Comparison of ENCODE assay signal across 12 mouse cellular contexts in the genomic region with DNA sequence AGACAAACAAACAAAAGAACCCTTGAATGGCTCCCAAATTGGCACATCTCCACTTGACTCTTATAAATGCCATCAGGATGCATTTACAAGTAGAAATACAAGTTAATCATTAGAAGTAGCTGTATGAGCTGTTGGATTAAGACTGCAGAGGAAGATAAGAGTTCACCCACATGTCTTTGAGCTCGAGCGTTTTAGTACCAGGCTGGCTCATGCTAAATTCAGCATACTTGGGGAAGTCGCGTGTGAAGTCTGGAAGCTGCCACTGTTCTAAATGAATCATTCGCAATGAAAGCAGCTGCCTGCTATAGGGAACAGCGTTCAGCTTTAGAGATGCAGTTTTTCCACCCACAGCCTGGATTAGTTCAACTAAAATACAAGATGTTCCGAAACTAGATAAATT. TPM values are rescaled to one million over a fixed set of nuclear protein-coding genes. Genes with fewer than 3 reads are reported as not detected.
A peak's percentile ranks its signal among the peaks of the same experiment; 100 is the strongest.
DNase-seq lines count a peak whose midpoint lies in the region; ATAC-seq and TF ChIP-seq lines count a peak whose summit lies in the region.
"Had no signal": no experiment of that assay in that cellular context is flagged by ENCODE, and none has a peak within 500 bp of the region (broad histone marks: within the 10 kb centered on the region; RNA-seq: fewer than 3 reads in every experiment).

No protein-coding gene starts in this region.

- H3K4me1 ChIP-seq in hindbrain, postnatal 0 days (ENCODE audit: insufficient read depth, low read length) = no peaks in the 10 kb centered on the region
- H3K4me1 ChIP-seq in hindbrain, embryonic 12.5 days = no peaks in the 10 kb centered on the region
- H3K4me1 ChIP-seq in kidney, embryonic 15.5 days = no peaks in the 10 kb centered on the region
- H3K4me1 ChIP-seq: embryonic facial prominence, embryonic 15.5 days; limb, embryonic 13.5 days; neural tube, embryonic 12.5 days had no signal

- H3K9me3 ChIP-seq in hindbrain, postnatal 0 days (ENCODE audit: low read length) = no peaks in the 10 kb centered on the region
- H3K9me3 ChIP-seq in hindbrain, embryonic 12.5 days (replicated peaks) = no peaks in the 10 kb centered on the region
- no peaks in the 10 kb centered on the region for H3K9me3 ChIP-seq in kidney, embryonic 15.5 days (replicated peaks)
- H3K9me3 ChIP-seq: embryonic facial prominence, embryonic 15.5 days; limb, embryonic 13.5 days; neural tube, embryonic 12.5 days had no signal

- TF ChIP-seq CTCF in hindbrain, postnatal 0 days (IDR thresholded peaks at IDR 0.05; ENCODE audit: low read depth) = no peak

- H3K36me3 ChIP-seq in hindbrain, postnatal 0 days (ENCODE audit: insufficient read depth, low read length) = no peaks in the 10 kb centered on the region
- no peaks in the 10 kb centered on the region for H3K36me3 ChIP-seq in hindbrain, embryonic 12.5 days
- no peaks in the 10 kb centered on the region for H3K36me3 ChIP-seq in kidney, embryonic 15.5 days
- H3K36me3 ChIP-seq: embryonic facial prominence, embryonic 15.5 days; limb, embryonic 13.5 days; neural tube, embryonic 12.5 days had no signal

- no peaks in the 10 kb centered on the region for H3K27me3 ChIP-seq in hindbrain, postnatal 0 days (ENCODE audit: insufficient read depth, low read length)
- no peaks in the 10 kb centered on the region for H3K27me3 ChIP-seq in hindbrain, embryonic 12.5 days
- no peaks in the 10 kb centered on the region for H3K27me3 ChIP-seq in kidney, embryonic 15.5 days
- H3K27me3 ChIP-seq: embryonic facial prominence, embryonic 15.5 days; limb, embryonic 13.5 days; neural tube, embryonic 12.5 days had no signal

- 47% methylated on average over 7 of the region's 7 CpGs for WGBS in hindbrain, postnatal 0 days
- 82% methylated on average over 7 of the region's 7 CpGs for WGBS in hindbrain, embryonic 12.5 days
- WGBS in kidney, embryonic 15.5 days = 70% methylated on average over 7 of the region's 7 CpGs

- H3K4me3 ChIP-seq in hindbrain, postnatal 0 days (ENCODE audit: low read length) = no peak overlapping the region
- no peak overlapping the region for H3K4me3 ChIP-seq in hindbrain, embryonic 12.5 days
- H3K4me3 ChIP-seq in kidney, embryonic 15.5 days (replicated peaks) = no peak overlapping the region
- H3K4me3 ChIP-seq: embryonic facial prominence, embryonic 15.5 days; limb, embryonic 13.5 days; neural tube, embryonic 12.5 days had no signal

- no peak overlapping the region for H3K9ac ChIP-seq in hindbrain, postnatal 0 days (replicated peaks; ENCODE audit: low read length)
- no peak overlapping the region for H3K9ac ChIP-seq in hindbrain, embryonic 12.5 days
- H3K9ac ChIP-seq in kidney, embryonic 15.5 days = no peak overlapping the region
- H3K9ac ChIP-seq: embryonic facial prominence, embryonic 15.5 days; limb, embryonic 13.5 days; neural tube, embryonic 12.5 days had no signal

- no peak for ATAC-seq in hindbrain, postnatal 0 days
- ATAC-seq in hindbrain, embryonic 12.5 days (ENCODE audit: low FRiP score) = no peak
- ATAC-seq in kidney, embryonic 15.5 days (replicated peaks; ENCODE audit: low FRiP score) = no peak
- no peak for ATAC-seq in CD4-positive, CD25-positive, alpha-beta regulatory T cell, adult 4 months

- peak overlapping the region; percentile 8; the same call in 1 of the 2 replicates for H3K4me2 ChIP-seq in hindbrain, postnatal 0 days (ENCODE audit: low read depth, low read length)
- H3K4me2 ChIP-seq in hindbrain, embryonic 12.5 days (replicated peaks) = no peak overlapping the region
- H3K4me2 ChIP-seq in kidney, embryonic 15.5 days = no peak overlapping the region
- H3K4me2 ChIP-seq: embryonic facial prominence, embryonic 15.5 days; limb, embryonic 13.5 days; neural tube, embryonic 12.5 days had no signal

- peak; percentile 29 for DNase-seq in hindbrain, postnatal 0 days (ENCODE audit: low spot score)
- DNase-seq in cerebellum, postnatal 14 days = peak; percentile 45 to 51
- peak; percentile 14 to 22 for DNase-seq in layer of hippocampus, postnatal 36 days
- peak; percentile 75 to 90 for DNase-seq in right cerebral cortex, postnatal 10 days (ENCODE audit: low spot score in 2 of 2)
- no peak for DNase-seq in adrenal gland, postnatal 25 days

- H3K27ac ChIP-seq in hindbrain, postnatal 0 days = no peak overlapping the region; the same call in 1 of the 2 replicates
- no peak overlapping the region for H3K27ac ChIP-seq in hindbrain, embryonic 12.5 days
- no peak overlapping the region for H3K27ac ChIP-seq in kidney, embryonic 15.5 days
- H3K27ac ChIP-seq: embryonic facial prominence, embryonic 15.5 days; limb, embryonic 13.5 days; neural tube, embryonic 12.5 days had no signal

RNA-seq across cellular contexts. Expression of a gene that starts 57.4 kb away (rescaled TPM):
- 9.8 and 9.9 TPM in 2 replicates for total RNA-seq in hindbrain, postnatal 0 days (2014; rRNA removed)
- 2.6 and 2.7 TPM in 2 replicates for polyA plus RNA-seq in hindbrain, postnatal 0 days (2015; fragmentation: Nextera tagmentation; extraction: Ambion mirVana)
- polyA plus RNA-seq in hindbrain, embryonic 12.5 days (2016; fragmentation: Nextera tagmentation; extraction: Ambion mirVana) = 0.21 and 0.25 TPM in 2 replicates
- total RNA-seq in layer of hippocampus, postnatal 36 days (2021) = 10 to 100 TPM; 38.9 to 40.1 TPM
- 0.06 TPM in 1 of 2 replicates, not detected in the other for total RNA-seq in adrenal gland, postnatal 25 days (2021)
- 0.01 and 0.08 TPM in 2 replicates for polyA plus RNA-seq in kidney, embryonic 15.5 days (2015; fragmentation: Nextera tagmentation; extraction: Ambion mirVana)
- under 1 TPM in 1 of 2 experiments, not detected in 1; 0.03 TPM for polyA plus RNA-seq in CD4-positive, CD25-positive, alpha-beta regulatory T cell, adult 4 months (2017; shearing (Covaris generic))
- polyA plus RNA-seq: spleen, adult 2 months had no signal
